Mouse (Mus musculus): ENCODE data around the gene Trpm1. TPM values are rescaled to one million over a fixed set of nuclear protein-coding genes. Genes with fewer than 3 reads are reported as not detected.

Trpm1 gene
- polyA plus RNA-seq, 1 experiment, result 0.58 TPM

DNA sequence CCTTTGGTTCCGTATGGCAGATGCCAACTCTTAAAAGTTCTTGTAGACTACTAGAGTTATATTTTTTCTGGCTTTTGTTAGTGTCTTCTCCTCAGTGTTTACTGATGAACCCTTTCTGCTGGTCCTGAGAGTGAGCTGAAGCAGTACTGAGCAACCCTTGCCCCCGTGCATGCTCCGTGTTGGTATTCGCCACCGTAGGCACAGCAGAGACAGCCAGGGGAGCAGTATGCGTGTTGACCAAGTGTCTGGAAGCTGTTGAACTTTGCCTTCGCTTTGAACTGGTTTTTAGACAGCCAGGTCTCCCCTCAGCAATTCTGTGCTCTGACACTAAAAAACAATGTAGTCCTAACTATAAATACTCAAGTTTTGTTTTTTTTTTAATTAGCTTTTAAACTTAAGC is 135.8 kb downstream of the Trpm1 start:
- no peak for DNase-seq (ENCODE audit: low read depth)

GRCm38 (mm10) chr7:64290431-64290830 is 136.8 kb downstream of the Trpm1 start:
- DNase-seq (ENCODE audit: low read depth), result no peak

DNA sequence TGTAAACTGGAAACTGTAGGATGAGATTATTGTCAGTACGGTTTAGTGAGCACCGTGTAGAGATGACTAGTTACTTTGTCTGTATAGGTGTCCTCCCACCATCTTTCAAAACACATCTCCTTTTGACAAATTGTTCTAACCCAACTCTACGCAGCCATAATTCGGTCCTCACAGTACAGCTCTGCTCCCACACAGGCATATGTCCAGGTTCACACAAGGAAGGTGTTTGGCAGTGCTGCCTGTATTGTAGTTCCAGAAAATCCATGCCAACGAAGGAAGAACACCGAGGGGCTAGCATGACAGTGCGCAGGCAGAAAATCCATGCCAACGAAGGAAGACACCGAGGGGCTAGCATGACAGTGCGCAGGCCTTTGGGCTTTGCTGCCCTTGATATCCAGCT is 138.1 kb downstream of the Trpm1 start:
- DNase-seq (ENCODE audit: low read depth), result no peak

DNA sequence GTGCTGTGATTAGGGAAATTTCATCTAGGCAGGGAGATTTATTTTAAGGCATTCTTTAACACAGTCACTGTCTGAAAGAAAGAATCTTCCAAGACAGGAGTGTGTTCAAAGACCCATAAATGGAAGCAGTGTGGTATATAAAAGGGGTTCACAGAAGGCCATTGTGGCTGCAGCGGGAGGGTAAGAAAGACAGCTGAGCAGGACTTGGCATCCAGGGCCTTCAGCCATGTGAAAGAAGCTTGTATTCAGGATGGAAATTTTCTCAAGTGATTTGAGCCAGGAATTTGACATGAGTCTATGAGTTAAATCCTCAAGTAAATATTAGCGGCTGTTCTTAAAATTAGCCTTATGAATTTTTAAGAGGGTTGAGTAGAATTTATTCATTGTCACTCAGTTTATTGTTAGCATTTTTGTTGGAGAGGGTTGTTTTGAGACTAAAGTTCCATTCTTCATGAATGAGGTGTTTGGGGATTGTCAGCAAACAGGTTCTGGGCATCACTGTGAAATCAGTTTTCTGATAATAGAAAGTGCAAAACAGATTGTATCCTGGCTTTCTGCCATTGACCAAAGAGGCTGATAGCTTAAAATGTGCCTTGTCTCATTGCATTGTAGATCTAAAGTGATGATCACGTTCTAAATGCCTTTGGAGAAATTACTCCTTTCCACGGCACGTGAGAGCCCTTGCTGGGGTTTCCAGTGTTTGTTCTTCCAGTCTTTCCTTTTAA is 142.8 kb downstream of the Trpm1 start:
- DNase-seq (ENCODE audit: low read depth), result no peak

DNA sequence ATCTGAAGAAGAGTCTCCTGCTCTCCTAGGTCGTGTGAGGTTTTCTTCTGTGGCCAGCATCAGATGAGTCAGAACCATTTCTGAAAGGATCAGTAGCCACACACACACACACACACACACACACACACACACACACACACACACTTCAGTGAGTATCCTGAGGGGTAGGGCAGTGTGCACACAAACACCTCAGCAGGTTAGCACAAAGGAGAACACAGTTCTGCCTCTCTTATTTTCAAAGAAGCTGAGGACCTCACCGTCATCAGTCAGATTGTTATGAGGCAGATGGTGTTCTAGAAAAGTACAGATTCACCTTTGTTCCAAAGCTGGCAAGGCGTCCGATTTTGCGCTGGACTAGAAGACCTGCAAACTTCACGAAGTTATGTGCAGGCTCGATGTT is 156.6 kb downstream of the Trpm1 start:
- DNase-seq (ENCODE audit: low read depth), result no peak

DNA sequence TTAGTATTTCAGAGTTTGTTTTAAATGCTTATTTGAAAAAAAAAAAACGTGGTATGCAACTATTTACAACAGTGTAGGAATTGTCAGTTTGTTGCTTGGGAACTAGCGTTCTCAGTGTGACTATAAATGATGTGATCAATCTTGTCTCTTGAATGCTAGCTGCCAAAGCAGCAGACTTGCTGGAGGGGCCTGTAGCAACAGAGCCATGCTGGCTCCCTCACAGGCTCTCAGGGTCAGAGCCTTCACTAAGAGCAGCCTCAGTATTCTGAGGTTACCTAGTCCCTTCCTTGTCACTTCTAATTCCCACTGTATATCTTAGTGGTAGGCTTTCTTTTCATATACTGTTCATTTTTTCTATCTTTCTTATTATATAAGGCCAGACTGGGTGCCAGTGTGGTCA is 157.1 kb downstream of the Trpm1 start:
- DNase-seq (ENCODE audit: low read depth), result no peak

DNA sequence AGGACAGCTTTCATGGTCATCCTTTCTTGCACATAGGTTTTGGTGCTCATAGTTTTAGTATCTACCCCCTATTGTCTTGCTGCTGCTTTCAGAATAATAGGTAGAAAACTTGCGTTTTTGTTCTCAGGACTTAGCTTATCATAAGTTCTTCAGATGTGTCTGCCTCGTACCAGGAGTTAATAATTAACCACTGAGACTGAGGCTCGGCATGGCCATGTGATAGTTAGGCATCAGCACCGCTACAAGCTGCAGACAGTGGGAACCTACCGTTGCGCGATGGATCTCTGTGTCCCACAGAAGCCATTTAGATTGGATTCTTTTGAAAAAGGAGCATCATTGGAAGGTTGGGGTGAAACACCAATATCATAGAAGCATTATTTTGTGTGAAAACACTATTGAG is 159.2 kb downstream of the Trpm1 start:
- no peak for DNase-seq (ENCODE audit: low read depth)

Other genes starting within 250 kb of the Trpm1 start
- 0.11 TPM in 1 of 2 replicates, not detected in the other for gene E030018B13Rik, start 237.0 kb upstream of the Trpm1 start, polyA plus RNA-seq (2012; rRNA removed)
- gene Klf13, start 214.9 kb upstream of the Trpm1 start, polyA plus RNA-seq (2012; rRNA removed), result 30.1 and 39.0 TPM in 2 replicates
- 9.1 and 10.4 TPM in 2 replicates for gene Mtmr10, start 133.8 kb downstream of the Trpm1 start, polyA plus RNA-seq (2012; rRNA removed)
- gene Fan1, start 220.3 kb downstream of the Trpm1 start, polyA plus RNA-seq (2012; rRNA removed), result 5.8 and 5.9 TPM in 2 replicates
- 1.00 and 1.4 TPM in 2 replicates for gene Mphosph10, start 238.4 kb downstream of the Trpm1 start, polyA plus RNA-seq (2012; rRNA removed)
- 50.7 and 50.8 TPM in 2 replicates for gene Mcee, start 238.8 kb downstream of the Trpm1 start, polyA plus RNA-seq (2012; rRNA removed)